Mouse (Mus musculus) hindbrain, embryonic 12.5 days (tissue): ENCODE measurements at regions not wholly inside any gene's neighbourhood (a gene's known extent, or its start where the extent isn't known, plus 50 kb on each side); places are given as distances from the start of the nearest gene placed in this dataset.
A peak's percentile ranks its signal among the peaks of the same experiment; 100 is the strongest.

Experiments used
- ATAC-seq: fragments of 200-750 bp; cut with Nextera tagmentation; 2 replicates; pipeline ENCODE4 v1.8.0; 2017; ENCODE audit warnings: moderate TSS enrichment; ENCODE audit not compliant: low FRiP score
- H3K27ac ChIP-seq: fragments of 300-500 bp; sonication (generic); 2 replicates; pipeline ENCODE4 v1.5.1; 2016; ENCODE audit warnings: mild to moderate bottlenecking
- H3K27me3 ChIP-seq: fragments of 300-500 bp; sonication (generic); 2 replicates; pipeline ENCODE4 v1.6.1; 2016; ENCODE audit warnings: mild to moderate bottlenecking
- H3K36me3 ChIP-seq: fragments of 300-500 bp; sonication (generic); 2 replicates; pipeline ENCODE4 v1.6.1; 2016; ENCODE audit warnings: mild to moderate bottlenecking
- H3K4me1 ChIP-seq: fragments of 300-500 bp; sonication (generic); 2 replicates; pipeline ENCODE4 v1.6.1; 2016
- H3K4me2 ChIP-seq: fragments of 300-500 bp; sonication (generic); replicated peaks from 2 replicates; pipeline ENCODE4 v1.6.1; 2016; ENCODE audit warnings: mild to moderate bottlenecking
- H3K4me3 ChIP-seq: fragments of 300-500 bp; sonication (generic); 2 replicates; pipeline ENCODE4 v1.5.1; 2016; ENCODE audit warnings: mild to moderate bottlenecking
- H3K9ac ChIP-seq: fragments of 300-500 bp; sonication (generic); 2 replicates; pipeline ENCODE4 v1.6.1; 2016; ENCODE audit warnings: mild to moderate bottlenecking, moderate library complexity
- H3K9me3 ChIP-seq: fragments of 300-500 bp; sonication (generic); replicated peaks from 2 replicates; pipeline ENCODE4 v1.6.1; 2016; ENCODE audit warnings: mild to moderate bottlenecking
- WGBS: fragments of 180-500 bp; shearing (Covaris S2); methylation state at CpG from one replicate; pipeline ENCODE4 v1.1.7; 2016; 5-methylcytosine and 5-hydroxymethylcytosine counted together

DNA sequence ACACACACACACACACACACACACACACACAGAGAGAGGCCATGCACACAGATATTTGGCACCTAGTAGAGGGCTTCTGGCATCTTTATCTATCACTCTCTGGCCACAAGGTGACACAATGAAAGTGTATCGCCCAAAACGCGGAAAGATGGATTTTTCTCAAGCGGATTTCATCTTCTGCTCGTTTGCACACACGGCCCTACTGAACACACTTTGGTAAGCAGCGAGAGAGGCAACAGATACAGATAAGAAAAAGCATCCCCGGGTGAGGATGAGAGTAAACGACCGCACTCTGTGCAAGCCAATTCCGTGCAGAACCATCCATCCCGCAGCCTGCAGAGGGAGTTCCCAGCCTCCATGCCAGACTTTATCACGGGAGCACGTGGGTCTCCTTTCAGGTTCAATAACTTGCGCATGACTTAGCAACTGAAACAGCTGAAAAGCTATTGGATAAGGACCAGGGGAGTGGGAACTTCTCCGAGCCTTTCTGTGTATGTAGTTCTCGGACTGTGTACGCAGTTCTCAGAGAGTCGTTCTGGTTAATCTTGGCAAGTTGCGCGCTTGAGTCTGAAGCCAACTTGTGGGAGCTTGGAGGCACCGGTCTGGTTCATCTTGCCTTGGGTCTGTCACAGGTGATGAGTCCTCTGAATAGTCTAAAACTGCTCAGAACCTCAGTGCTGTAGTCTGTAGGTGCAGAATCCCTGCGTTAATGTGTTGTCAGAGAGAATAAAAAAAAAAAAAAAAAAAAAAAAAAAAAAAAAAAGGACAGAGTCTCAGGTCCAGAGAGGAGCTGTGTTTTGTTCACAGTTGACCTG lies 97.2 kb upstream of the Tmem178 start:
- Histone ChIP-seq H3K4me1 (no peaks in the 10 kb centered on the region), H3K27ac (no peak overlapping the region), H3K9ac (no peak overlapping the region), H3K4me3 (no peak overlapping the region), H3K36me3 (no peaks in the 10 kb centered on the region), H3K4me2 (peak overlapping the region; percentile 11; the same call in 1 of the 2 replicates), H3K27me3 (no peaks in the 10 kb centered on the region), H3K9me3 (no peaks in the 10 kb centered on the region)
- WGBS = 69% methylated on average over 23 of the region's 23 CpGs
- ATAC-seq = peak; percentile 63; the same call in 1 of the 2 replicates

GRCm38 (mm10) chr17:80845349-80845748 lies 99.1 kb upstream of the Tmem178 start:
- H3K4me3 ChIP-seq = no peak overlapping the region
- no peaks in the 10 kb centered on the region for H3K27me3 ChIP-seq
- H3K27ac ChIP-seq = no peak overlapping the region
- H3K4me1 ChIP-seq = no peaks in the 10 kb centered on the region
- H3K9ac ChIP-seq = no peak overlapping the region
- no peak for ATAC-seq
- H3K4me2 ChIP-seq = no peak overlapping the region
- H3K9me3 ChIP-seq = no peaks in the 10 kb centered on the region
- WGBS = 63% methylated on average over 7 of the region's 7 CpGs
- no peaks in the 10 kb centered on the region for H3K36me3 ChIP-seq

DNA sequence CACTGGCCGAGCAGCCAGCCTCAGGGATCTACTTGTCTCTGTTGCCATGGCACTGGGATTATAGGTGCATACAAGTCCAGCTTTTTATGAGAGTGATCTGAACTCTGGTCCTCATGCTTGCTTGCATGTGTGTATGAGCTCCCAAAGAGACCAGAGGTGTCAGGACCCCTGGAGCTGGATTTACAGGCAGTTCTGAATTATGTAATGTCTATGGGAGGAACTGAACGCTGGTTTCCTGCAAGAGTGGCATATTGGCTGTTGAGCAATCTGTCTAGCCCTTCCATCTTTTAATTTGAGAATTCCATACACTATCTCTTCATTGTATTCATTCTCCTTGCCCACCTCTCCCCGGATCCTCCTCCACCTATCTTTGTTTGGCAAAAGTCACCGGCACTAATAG lies 102.5 kb upstream of the Tmem178 start:
- ATAC-seq = no peak
- 86% methylated on average over 4 of the region's 4 CpGs for WGBS

GRCm38 (mm10) chr17:80840896-80841295 lies 103.5 kb upstream of the Tmem178 start:
- Histone ChIP-seq H3K27ac (no peak overlapping the region), H3K27me3 (no peaks in the 10 kb centered on the region), H3K4me1 (no peaks in the 10 kb centered on the region), H3K9me3 (no peaks in the 10 kb centered on the region), H3K4me3 (no peak overlapping the region), H3K9ac (no peak overlapping the region), H3K36me3 (no peaks in the 10 kb centered on the region), H3K4me2 (no peak overlapping the region)
- ATAC-seq = no peak
- WGBS = 90% methylated on average over 6 of the region's 6 CpGs

More for the DNA sequence above, 102.5 kb upstream of the Tmem178 start:
- Histone ChIP-seq H3K27ac (no peak overlapping the region), H3K4me3 (no peak overlapping the region), H3K9ac (no peak overlapping the region), H3K9me3 (no peaks in the 10 kb centered on the region), H3K27me3 (no peaks in the 10 kb centered on the region), H3K4me1 (no peaks in the 10 kb centered on the region), H3K4me2 (no peak overlapping the region), H3K36me3 (no peaks in the 10 kb centered on the region)

DNA sequence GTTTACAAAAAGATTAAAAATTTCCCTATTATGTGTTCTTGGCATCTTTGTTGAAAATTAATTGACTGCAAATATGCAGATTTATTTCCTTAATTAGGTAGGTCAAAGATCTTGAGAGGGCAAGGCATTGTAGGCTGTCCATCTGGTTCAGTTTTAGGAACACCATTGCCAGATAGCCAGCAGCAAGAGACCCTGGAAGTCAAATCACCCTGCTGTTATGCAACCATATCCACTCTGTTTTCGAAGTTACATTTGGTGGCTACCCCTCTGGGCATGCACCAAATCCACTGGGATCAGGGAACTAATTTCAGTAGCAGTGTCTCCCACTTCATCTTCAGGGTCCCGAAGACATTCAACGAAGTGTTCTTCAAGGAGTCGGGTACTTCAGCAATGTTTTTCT lies 104.0 kb upstream of the Tmem178 start:
- no peaks in the 10 kb centered on the region for H3K4me1 ChIP-seq
- H3K4me2 ChIP-seq = no peak overlapping the region
- no peaks in the 10 kb centered on the region for H3K9me3 ChIP-seq
- no peak overlapping the region for H3K4me3 ChIP-seq
- no peaks in the 10 kb centered on the region for H3K27me3 ChIP-seq
- no peak overlapping the region for H3K27ac ChIP-seq
- H3K9ac ChIP-seq = no peak overlapping the region
- no peaks in the 10 kb centered on the region for H3K36me3 ChIP-seq
- 82% methylated on average over 4 of the region's 4 CpGs for WGBS
- no peak for ATAC-seq

- no peak for ATAC-seq
- no peaks in the 10 kb centered on the region for H3K27me3 ChIP-seq
- H3K4me3 ChIP-seq = no peak overlapping the region
- no peaks in the 10 kb centered on the region for H3K4me1 ChIP-seq
- no peak overlapping the region for H3K27ac ChIP-seq
- H3K9ac ChIP-seq = no peak overlapping the region
- H3K4me2 ChIP-seq = no peak overlapping the region
- H3K36me3 ChIP-seq = no peaks in the 10 kb centered on the region
- no peaks in the 10 kb centered on the region for H3K9me3 ChIP-seq
These were observed 106.4 kb upstream of the Map4k3 start for GRCm38 (mm10) chr17:80834701-80835100.

- 31% methylated on average over 5 of the region's 5 CpGs for WGBS
- Histone ChIP-seq H3K9me3 (no peaks in the 10 kb centered on the region), H3K36me3 (no peaks in the 10 kb centered on the region), H3K27me3 (no peaks in the 10 kb centered on the region), H3K4me2 (no peak overlapping the region), H3K4me3 (no peak overlapping the region), H3K27ac (no peak overlapping the region), H3K9ac (no peak overlapping the region), H3K4me1 (no peaks in the 10 kb centered on the region)
- ATAC-seq = no peak
These were observed 105.9 kb upstream of the Map4k3 start for GRCm38 (mm10) chr17:80834176-80834517.

GRCm38 (mm10) chr17:80833355-80834175 lies 105.3 kb upstream of the Map4k3 start:
- Histone ChIP-seq H3K4me3 (no peak overlapping the region), H3K27me3 (no peaks in the 10 kb centered on the region), H3K9ac (no peak overlapping the region), H3K36me3 (no peaks in the 10 kb centered on the region), H3K4me1 (no peaks in the 10 kb centered on the region), H3K4me2 (no peak overlapping the region), H3K9me3 (no peaks in the 10 kb centered on the region), H3K27ac (no peak overlapping the region)
- ATAC-seq = no peak
- 39% methylated on average over 10 of the region's 10 CpGs for WGBS

DNA sequence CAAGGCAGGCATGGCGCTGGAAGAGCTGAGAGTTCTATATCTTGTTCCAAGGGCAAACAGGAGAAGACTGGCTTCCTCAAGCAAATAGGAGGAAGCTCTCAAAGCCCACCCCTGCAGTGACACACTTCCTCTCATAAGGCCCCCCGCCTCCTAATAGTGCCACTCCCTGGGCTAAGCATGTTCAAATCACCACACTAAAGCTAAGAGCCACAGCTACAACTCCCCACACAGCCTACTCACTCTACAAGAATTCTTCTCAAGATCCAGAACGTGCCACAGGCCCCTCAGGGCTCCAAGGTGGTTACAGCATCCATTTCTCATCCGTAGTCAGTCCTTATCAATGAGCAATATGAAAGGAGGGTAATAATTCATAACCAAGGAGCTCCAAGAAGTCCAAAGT lies 103.4 kb upstream of the Map4k3 start:
- H3K4me3 ChIP-seq = no peak overlapping the region
- ATAC-seq = no peak
- 78% methylated on average over 4 of the region's 4 CpGs for WGBS

DNA sequence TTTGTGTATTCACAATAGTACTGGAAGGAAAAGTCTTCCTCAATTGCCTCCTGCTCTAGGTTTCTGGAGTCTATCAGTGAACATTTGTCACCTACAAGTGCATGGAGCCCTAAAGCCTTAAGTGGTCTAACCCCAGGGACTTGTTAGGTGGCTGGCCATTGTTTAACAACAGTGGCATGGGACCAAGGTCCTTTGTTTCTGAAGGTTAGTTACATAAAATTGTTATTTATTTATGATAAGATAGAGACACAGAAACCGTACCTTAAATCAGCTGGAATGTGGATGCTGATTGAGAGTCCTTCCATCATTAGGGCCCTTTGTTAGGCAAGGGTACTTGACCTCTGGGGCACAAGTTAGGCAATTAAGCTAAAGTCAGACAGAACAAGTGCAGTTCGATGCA lies 99.6 kb upstream of the Map4k3 start:
- Histone ChIP-seq H3K9ac (no peak overlapping the region), H3K27me3 (no peaks in the 10 kb centered on the region), H3K4me3 (no peak overlapping the region), H3K27ac (no peak overlapping the region), H3K4me2 (no peak overlapping the region), H3K9me3 (no peaks in the 10 kb centered on the region), H3K4me1 (peaks cover 15% of the 10 kb centered on the region), H3K36me3 (no peaks in the 10 kb centered on the region)
- no peak for ATAC-seq
- WGBS = 77% methylated on average over 2 of the region's 2 CpGs

More for the DNA sequence above, 103.4 kb upstream of the Map4k3 start:
- Histone ChIP-seq H3K4me2 (no peak overlapping the region), H3K4me1 (no peaks in the 10 kb centered on the region), H3K9ac (no peak overlapping the region), H3K27ac (no peak overlapping the region), H3K27me3 (no peaks in the 10 kb centered on the region), H3K36me3 (no peaks in the 10 kb centered on the region), H3K9me3 (no peaks in the 10 kb centered on the region)

DNA sequence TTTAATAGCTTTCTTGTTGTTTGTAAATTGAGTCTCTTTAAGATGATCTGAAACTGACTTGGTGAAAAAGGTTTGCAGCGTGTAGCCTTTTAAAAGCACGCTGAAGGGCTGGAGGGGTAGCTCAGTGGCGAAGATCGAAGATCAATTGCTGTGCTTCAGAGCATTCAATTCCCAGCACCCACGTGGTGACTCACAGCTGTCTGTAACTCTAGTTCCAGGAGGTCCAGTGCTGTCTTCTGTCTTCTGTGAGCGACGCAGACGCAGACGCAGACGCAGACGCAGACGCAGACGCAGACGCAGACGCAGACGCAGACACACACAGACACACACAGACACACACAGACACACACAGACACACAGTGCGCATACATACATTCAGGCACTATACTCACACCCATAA lies 99.1 kb upstream of the Map4k3 start:
- Histone ChIP-seq H3K4me3 (no peak overlapping the region), H3K9ac (no peak overlapping the region), H3K36me3 (no peaks in the 10 kb centered on the region), H3K4me1 (peaks cover 15% of the 10 kb centered on the region), H3K27me3 (no peaks in the 10 kb centered on the region), H3K9me3 (no peaks in the 10 kb centered on the region), H3K4me2 (no peak overlapping the region), H3K27ac (no peak overlapping the region)
- no peak for ATAC-seq
- WGBS = 92% methylated on average over 17 of the region's 17 CpGs

DNA sequence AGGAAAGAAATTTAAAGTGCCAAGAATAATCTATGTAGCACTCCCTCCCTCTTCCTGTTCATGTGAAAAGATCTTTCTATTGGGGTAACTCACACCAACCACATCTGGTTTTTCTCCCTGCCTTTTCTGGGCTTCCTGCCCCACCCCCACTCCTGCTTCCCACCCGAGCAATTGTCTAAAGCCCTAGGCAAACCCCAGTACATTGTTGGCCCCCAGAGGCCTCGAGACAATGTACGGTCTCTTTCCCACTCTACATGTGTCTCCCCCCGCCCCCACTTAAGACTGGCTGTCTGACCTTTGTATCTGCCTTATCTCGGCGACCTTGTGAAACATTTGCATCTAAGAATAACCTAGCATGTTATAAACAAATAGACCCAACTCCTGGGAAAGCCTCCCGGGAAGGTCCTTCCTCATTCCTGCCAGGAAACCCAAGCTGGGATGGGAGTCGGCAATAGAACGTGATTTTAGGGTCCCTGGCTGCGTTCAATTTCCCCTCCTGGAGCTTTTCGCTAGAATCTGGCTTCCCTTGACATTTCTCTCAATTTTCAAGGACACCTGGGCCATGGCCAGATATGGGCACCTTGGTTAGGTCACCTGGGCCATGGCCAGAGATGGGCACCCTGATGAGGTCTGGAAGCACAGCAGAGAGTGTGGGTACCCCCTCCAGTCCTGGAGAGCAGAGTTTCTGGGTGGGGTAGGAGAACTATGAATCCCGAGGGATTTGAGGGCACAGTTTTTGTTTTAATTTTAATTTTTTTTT lies 97.9 kb upstream of the Map4k3 start:
- 47% methylated on average over 12 of the region's 12 CpGs for WGBS
- ATAC-seq = no peak

More for the DNA sequence above, 97.9 kb upstream of the Map4k3 start:
- Histone ChIP-seq H3K4me1 (peaks cover 15% of the 10 kb centered on the region), H3K36me3 (no peaks in the 10 kb centered on the region), H3K4me2 (no peak overlapping the region), H3K9ac (no peak overlapping the region), H3K9me3 (no peaks in the 10 kb centered on the region), H3K4me3 (no peak overlapping the region), H3K27me3 (no peaks in the 10 kb centered on the region), H3K27ac (no peak overlapping the region)
